Mouse (Mus musculus): ENCODE measurements at regions not wholly inside any gene's neighbourhood (a gene's known extent, or its start where the extent isn't known, plus 50 kb on each side); places are given as distances from the start of the nearest gene placed in this dataset.

GRCm38 (mm10) chr16:93079660-93080390 lies 253.9 kb upstream of the Runx1 start:
- TF ChIP-seq CTCF (IDR thresholded peaks at IDR 0.05; ENCODE audit: borderline replicate concordance, insufficient read depth, low read length) (no peak), POLR2A (IDR thresholded peaks at IDR 0.05; ENCODE audit: low read depth, low read length) (no peak)

All from embryonic fibroblast, embryonic 13.5 days (primary cell).